Mouse (Mus musculus) hindbrain, postnatal 0 days (tissue): ENCODE results near the gene Ide. TPM values are rescaled to one million over a fixed set of nuclear protein-coding genes. Genes with fewer than 3 reads are reported as not detected.
"Not testable (repeated sequence)": the region's sequence is repeated elsewhere in the genome, so short reads cannot be mapped to it uniquely, and the experiment has no call there.

ENCODE experiments used
- ATAC-seq: fragments of 200-750 bp; cut with Nextera tagmentation; 2 replicates; pipeline ENCODE4 v1.8.0; 2017; ENCODE audit warnings: mild to moderate bottlenecking, moderate TSS enrichment, moderate library complexity
- DNase-seq: peaks from one replicate; pipeline ENCODE4 v3.0.0-alpha.2; 2015; ENCODE audit warnings: low spot score
- H3K27ac ChIP-seq: fragments of 300-500 bp; sonication (generic); 2 replicates; pipeline ENCODE4 v1.5.1; 2014; ENCODE audit warnings: mild to moderate bottlenecking
- H3K27me3 ChIP-seq: fragments of 300-500 bp; sonication (generic); 2 replicates; pipeline ENCODE4 v1.6.1; 2014; ENCODE audit warnings: low read length, mixed read lengths; ENCODE audit not compliant: insufficient read depth
- H3K36me3 ChIP-seq: fragments of 300-500 bp; sonication (generic); 2 replicates; pipeline ENCODE4 v1.6.1; 2014; ENCODE audit warnings: low read length, mixed read lengths; ENCODE audit not compliant: insufficient read depth
- H3K4me1 ChIP-seq: fragments of 300-500 bp; sonication (generic); 2 replicates; pipeline ENCODE4 v1.6.1; 2014; ENCODE audit warnings: antibody characterized with exemption, low read length, mixed read lengths; ENCODE audit not compliant: insufficient read depth
- H3K4me2 ChIP-seq: fragments of 300-500 bp; sonication (generic); 2 replicates; pipeline ENCODE4 v1.6.1; 2014; ENCODE audit warnings: low read depth, mild to moderate bottlenecking, low read length, moderate library complexity, mixed read lengths
- H3K4me3 ChIP-seq: fragments of 300-500 bp; sonication (generic); 2 replicates; pipeline ENCODE4 v1.5.1; 2014; ENCODE audit warnings: low read length
- H3K9ac ChIP-seq: fragments of 300-500 bp; sonication (generic); replicated peaks from 2 replicates; pipeline ENCODE4 v1.6.1; 2014; ENCODE audit warnings: mild to moderate bottlenecking, low read length, moderate library complexity, mixed read lengths
- H3K9me3 ChIP-seq: fragments of 300-500 bp; sonication (generic); 2 replicates; pipeline ENCODE4 v1.6.1; 2016; ENCODE audit warnings: low read length, mixed read lengths
- CTCF ChIP-seq: IDR thresholded peaks from 2 replicates; pipeline ENCODE4 v1.5.1; 2016; ENCODE audit warnings: antibody characterized with exemption, control low read depth, low read depth
- WGBS: fragments of 180-500 bp; shearing (Covaris S2); extraction: QIAGEN DNeasy Blood & Tissue Kit; methylation state at CpG from one replicate; pipeline ENCODE4 v1.1.7; 2014; 5-methylcytosine and 5-hydroxymethylcytosine counted together
- polyA plus RNA-seq: library from polyadenylated mRNA; unstranded; fragments of >200 nt; fragmentation: Nextera tagmentation; extraction: Ambion mirVana; gene quantifications from 2 replicates; pipeline ENCODE4 v1.2.1, GENCODE M21; 2015
- total RNA-seq: library from RNA; depleted of rRNA; stranded (reverse); fragments of >200 nt; gene quantifications from 2 replicates; pipeline ENCODE4 v1.2.3, GENCODE M21; 2014; rRNA removed

Ide gene
- total and polyA plus RNA-seq, 2 experiments from 2014 or later: 29.1 to 40.5 TPM

DNA sequence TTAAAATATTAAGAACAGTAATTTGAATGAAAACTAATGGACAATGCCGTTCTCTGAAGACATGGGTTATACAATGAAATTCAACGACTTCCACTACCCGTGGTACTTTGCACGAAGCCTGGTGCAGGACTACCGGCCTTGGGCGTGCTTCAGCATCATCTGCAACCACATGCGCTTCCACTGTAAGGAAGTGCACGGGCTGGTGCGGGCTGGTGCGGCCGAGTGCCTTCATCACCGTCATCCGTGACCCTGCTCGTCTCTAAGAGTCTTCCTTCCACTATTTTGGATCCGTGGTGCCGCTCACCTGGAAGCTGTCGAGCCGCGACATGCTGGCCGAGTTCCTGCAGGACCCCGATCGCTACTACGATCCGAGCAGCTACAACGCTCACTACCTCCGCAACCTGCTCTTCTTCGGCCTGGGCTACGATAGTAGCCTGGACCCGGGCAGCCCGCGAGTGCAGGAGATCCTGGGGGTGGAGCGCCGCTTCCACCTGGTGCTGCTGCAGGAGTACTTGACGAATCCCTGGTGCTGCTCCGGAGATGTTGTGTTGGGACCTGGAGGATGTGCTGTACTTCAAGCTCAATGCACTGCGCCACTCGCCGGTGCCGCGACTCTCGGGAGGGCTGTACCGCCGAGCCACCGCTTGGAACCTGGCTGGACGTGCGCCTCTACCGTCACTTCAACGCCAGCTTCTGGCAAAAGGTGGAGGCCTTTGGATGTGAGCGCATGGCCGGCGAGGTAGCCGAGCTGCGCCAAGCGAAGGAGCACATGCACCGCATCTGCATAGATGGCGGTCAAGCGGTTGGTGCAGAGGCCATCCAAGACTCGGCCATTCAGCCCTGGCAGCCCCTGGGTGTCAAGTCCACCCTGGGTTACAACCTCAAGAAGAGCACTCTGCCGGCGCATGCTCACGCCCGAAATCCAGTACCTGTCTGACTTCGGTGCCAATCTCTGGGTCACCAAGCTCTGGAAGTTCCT is 103.8 kb downstream of the Ide start:
- H3K27me3 ChIP-seq: no peaks in the 10 kb centered on the region
- peak; percentile 43 for TF ChIP-seq CTCF
- peak overlapping the region; percentile 36 for H3K4me3 ChIP-seq
- H3K36me3 ChIP-seq: no peaks in the 10 kb centered on the region
- no peaks in the 10 kb centered on the region for H3K9me3 ChIP-seq
- peak; percentile 63 for ATAC-seq
- peak overlapping the region; percentile 35 for H3K9ac ChIP-seq
- 4% methylated on average over 63 of the region's 63 CpGs for WGBS
- peak overlapping the region; percentile 8; the same call in 1 of the 2 replicates for H3K27ac ChIP-seq
- H3K4me1 ChIP-seq: no peaks in the 10 kb centered on the region
- peak overlapping the region; percentile 63 for H3K4me2 ChIP-seq
- DNase-seq: peak; percentile 56

GRCm38 (mm10) chr19:37232598-37232997 is 105.1 kb downstream of the Ide start:
- H3K9ac ChIP-seq, H3K27ac ChIP-seq, H3K4me2 ChIP-seq, DNase-seq, H3K4me1 ChIP-seq, H3K4me3 ChIP-seq, ATAC-seq, H3K36me3 ChIP-seq, H3K27me3 ChIP-seq, H3K9me3 ChIP-seq: not testable (repeated sequence)
- 75% methylated on average over 9 of the region's 9 CpGs for WGBS

DNA sequence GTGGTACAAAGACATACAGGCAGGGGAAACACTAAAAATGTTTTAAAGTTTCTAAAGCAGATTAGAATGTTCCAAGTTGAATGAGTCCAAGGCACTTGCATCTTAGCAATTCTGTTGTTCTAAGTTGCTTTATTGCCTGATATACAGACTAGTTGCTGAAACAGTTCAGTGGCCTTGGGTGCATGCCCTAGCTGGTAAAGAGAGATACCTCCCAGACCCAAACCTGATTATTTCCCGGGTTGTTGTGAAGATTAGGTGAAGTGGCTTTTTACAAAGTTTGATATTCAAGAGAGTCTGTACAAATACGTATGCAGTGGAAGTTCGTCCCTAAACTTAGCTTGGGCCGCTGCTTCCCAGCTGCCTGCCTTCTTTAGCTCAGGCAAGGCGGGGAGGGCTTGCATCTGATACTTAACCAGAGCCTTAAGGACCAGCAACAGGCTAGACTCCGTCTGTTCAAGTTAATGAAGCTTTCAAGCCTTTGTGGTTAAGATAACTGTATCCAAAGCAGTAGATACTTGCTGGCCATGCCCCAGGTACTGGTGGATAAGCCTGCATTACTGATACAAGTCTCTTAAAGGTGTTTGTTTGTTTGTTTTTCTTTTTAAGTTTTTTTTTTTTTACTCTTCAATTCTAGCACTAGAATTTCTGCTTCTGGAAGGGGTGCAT is 112.3 kb downstream of the Ide start:
- Histone ChIP-seq H3K9me3 (no peaks in the 10 kb centered on the region), H3K27me3 (no peaks in the 10 kb centered on the region), H3K4me2 (no peak overlapping the region), H3K36me3 (peaks cover 5% of the 10 kb centered on the region; the same call in 1 of the 2 replicates), H3K4me1 (no peaks in the 10 kb centered on the region), H3K9ac (no peak overlapping the region), H3K4me3 (no peak overlapping the region), H3K27ac (no peak overlapping the region)
- no peak for ATAC-seq
- no peak for TF ChIP-seq CTCF
- no peak for DNase-seq
- 85% methylated on average over 6 of the region's 6 CpGs for WGBS

Other genes with a start within 250 kb of the Ide start
- 50.3 and 65.0 TPM in 2 replicates for gene March5, start 130.3 kb downstream of the Ide start, total RNA-seq
- gene March5, start 130.3 kb downstream of the Ide start, polyA plus RNA-seq: 94.8 and 100 TPM in 2 replicates
- 23.7 and 26.1 TPM in 2 replicates for gene Cpeb3, start 129.3 kb downstream of the Ide start, total RNA-seq
- gene Cpeb3, start 129.3 kb downstream of the Ide start, polyA plus RNA-seq: 10.3 and 11.3 TPM in 2 replicates
- 12.1 and 14.2 TPM in 2 replicates for gene Kif11, start 38.6 kb upstream of the Ide start, total RNA-seq
- gene Kif11, start 38.6 kb upstream of the Ide start, polyA plus RNA-seq: 10.1 and 10.9 TPM in 2 replicates
- gene Hhex, start 97.0 kb upstream of the Ide start, total RNA-seq: 0.16 and 2.7 TPM in 2 replicates
- 4.2 and 4.7 TPM in 2 replicates for gene Hhex, start 97.0 kb upstream of the Ide start, polyA plus RNA-seq
- gene Exoc6, start 212.6 kb upstream of the Ide start, total RNA-seq: 18.4 and 18.9 TPM in 2 replicates
- 18.6 and 18.8 TPM in 2 replicates for gene Exoc6, start 212.6 kb upstream of the Ide start, polyA plus RNA-seq